Mouse (Mus musculus): Measurements from ENCODE around the gene Btg1.

- TF ChIP-seq CTCF (IDR thresholded peaks at IDR 0.05; ENCODE audit: borderline replicate concordance, insufficient read depth, low read length) = no peak
- TF ChIP-seq POLR2A (IDR thresholded peaks at IDR 0.05; ENCODE audit: low read depth, low read length) = no peak
Measured at GRCm38 (mm10) chr10:96624406-96624805, 7.6 kb downstream of the Btg1 start.

All from embryonic fibroblast, embryonic 13.5 days (primary cell).